17 mouse cellular contexts compared by ENCODE assay signal in genomic region chr7:56356658-56357342, GRCm38 (mm10).
DNase-seq lines count a peak whose midpoint lies in the region; ATAC-seq lines count a peak whose summit lies in the region.
"Had no signal": no experiment of that assay in that cellular context is flagged by ENCODE, and none has a peak within 500 bp of the region (broad histone marks: within the 10 kb centered on the region; RNA-seq: fewer than 3 reads in every experiment).

No protein-coding gene starts in this region.

- peak; percentile 55 to 77 for DNase-seq in frontal cortex, adult 2 months (ENCODE audit: extremely low spot score in 1 of 2, low spot score in 1 of 2)
- no peak for DNase-seq in frontal cortex, postnatal 14 days (ENCODE audit: low spot score in 2 of 2)
- DNase-seq in right cerebral cortex, adult 2 months (ENCODE audit: low spot score in 2 of 2): peak; percentile 16 to 42
- no peak for DNase-seq in right cerebral cortex, postnatal 14 days
- peak; percentile 57 for DNase-seq in layer of hippocampus, adult 9-11 months
- no peak for DNase-seq in cerebellum, postnatal 10 days
- DNase-seq: adrenal gland, postnatal 14 days; cerebellum, adult 2 months; gastrocnemius, postnatal 10 days; heart, adult 11 months; heart, postnatal 36 days; kidney, postnatal 4 days; lung, adult 18-20 months; thymus, postnatal 36 days had no signal

- no peak for ATAC-seq in inflammation-experienced regulatory T-cells, adult 6 months
- ATAC-seq: intestine, embryonic 16.5 days; midbrain, embryonic 15.5 days had no signal

Comparison
In these comparisons a context has a peak if more than half of its experiments do, and no peak if none do; other contexts are left out.
1. DNase-seq: peak in frontal cortex, adult 2 months (2 of 2), right cerebral cortex, adult 2 months (2 of 2) and layer of hippocampus, adult 9-11 months (single experiment); none in frontal cortex, postnatal 14 days (0 of 2), right cerebral cortex, postnatal 14 days (single experiment) and cerebellum, postnatal 10 days (0 of 2).